Mouse (Mus musculus): ENCODE data around the gene Polr2i.
"Not testable (repeated sequence)": the region's sequence is repeated elsewhere in the genome, so short reads cannot be mapped to it uniquely, and the experiment has no call there.

Gene Polr2i

GRCm38 (mm10) chr7:30231669-30232454 is at the start of gene Polr2i, which contains the start of gene Tbcb:
Gene Polr2i, plus strand, starts transcription at chr7:30231948.
Gene Tbcb, minus strand, starts transcription at chr7:30232272.
- DNase-seq (ENCODE audit: inconsistent age in 2 of 2, low spot score in 1 of 2), result peak; percentile 99

DNA sequence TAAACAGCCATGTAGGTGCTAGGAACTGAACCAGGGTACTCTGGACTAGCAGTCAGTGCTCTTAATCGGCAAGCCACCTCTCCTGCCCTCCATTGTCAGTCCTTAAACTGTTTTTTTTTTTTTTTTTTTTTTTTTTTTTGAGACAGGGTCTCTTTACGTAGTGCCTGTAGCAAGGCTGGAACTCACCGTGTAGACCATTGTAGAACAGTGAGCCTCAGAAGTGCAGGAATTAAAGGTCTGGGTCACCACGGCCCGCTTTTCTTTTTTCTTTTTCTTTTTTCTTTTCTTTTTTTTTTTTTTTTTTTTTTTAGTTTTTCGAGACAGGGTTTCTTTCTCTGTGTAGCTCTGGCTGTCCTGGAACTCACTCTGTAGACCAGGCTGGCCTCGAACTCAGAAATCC is 48.6 kb upstream of the Polr2i start:
- DNase-seq (ENCODE audit: inconsistent age in 2 of 2, low spot score in 1 of 2), result not testable (repeated sequence)

GRCm38 (mm10) chr7:30183879-30184289 is 47.9 kb upstream of the Polr2i start, which contains the start of gene Cox7a1:
Gene Cox7a1, plus strand, starts transcription at chr7:30184144.
- DNase-seq (ENCODE audit: inconsistent age in 2 of 2, low spot score in 1 of 2), result peak; percentile 93 to 98

DNA sequence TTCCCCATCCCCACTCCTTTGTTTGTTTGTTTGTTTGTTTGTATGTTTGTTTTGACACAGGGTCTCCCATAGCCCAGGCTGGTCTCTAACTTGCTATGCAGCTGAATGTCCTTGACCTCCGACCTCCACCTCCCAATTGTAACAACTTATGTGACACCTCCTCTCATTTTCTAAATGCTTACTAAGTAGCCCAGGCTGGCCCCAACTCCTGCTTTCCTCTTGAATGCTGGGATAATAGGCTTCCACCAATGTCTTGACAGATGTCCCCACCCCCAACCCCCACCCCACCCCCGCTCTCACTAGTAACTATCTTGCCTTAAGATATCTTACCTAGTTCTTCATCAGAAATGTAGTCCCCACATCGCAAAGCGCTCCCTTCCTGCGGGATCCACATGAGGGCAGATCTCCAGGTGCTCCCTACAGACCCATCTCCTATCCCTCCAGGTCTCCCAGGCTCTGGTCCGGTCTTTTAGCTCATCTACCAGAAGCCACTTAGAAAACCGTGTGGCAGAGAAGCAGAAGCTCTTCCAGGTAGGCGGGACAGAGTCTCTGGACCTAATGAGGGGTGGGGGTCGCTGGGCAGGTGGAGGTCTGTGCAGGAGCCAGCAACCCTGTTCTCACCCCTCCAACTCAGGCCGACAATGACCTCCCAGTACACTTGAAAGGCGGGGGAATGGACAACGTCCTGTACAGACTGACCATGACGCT is 47.0 kb upstream of the Polr2i start:
- peak in 1 of 2 experiments; percentile 58 for DNase-seq (ENCODE audit: inconsistent age in 2 of 2, low spot score in 1 of 2)

DNA sequence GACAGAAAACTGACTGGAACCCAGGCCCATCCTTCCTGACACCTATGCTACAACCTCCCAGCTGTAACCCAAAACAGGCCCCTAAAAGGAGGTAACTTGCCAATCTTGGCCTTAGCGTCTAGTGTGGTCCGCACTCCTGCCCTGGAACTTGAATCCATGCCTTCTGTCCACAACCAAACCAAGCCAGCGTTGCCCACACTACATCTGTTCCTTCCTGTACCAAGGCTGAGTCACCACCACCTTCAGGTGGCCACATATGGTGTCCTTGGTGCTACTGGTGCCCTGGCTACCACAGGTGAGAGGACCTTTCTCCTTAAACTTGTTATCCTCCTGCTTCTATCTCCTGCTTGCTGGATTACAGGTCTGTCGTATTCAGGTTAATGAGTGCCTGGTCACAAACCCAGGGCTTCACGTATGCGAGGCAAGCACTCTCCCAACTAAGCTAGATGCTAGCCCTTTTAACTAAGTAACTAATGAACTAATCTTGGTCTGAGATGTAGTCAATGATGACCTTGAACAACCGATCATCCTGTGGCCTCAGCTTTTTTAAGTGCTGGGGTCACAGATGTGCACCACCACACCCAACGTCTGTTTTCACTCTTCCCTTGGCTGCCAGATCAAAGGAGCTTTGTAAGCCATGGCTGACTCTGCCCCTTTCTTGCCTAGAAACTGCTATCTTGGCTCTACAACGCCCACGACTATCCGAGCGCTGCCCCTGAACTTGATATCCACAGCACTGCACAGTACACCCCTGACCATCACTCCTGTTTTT is 43.2 kb upstream of the Polr2i start:
- no peak for DNase-seq (ENCODE audit: inconsistent age in 2 of 2, low spot score in 1 of 2)

- DNase-seq (ENCODE audit: inconsistent age in 2 of 2, low spot score in 1 of 2), result no peak
Measured at GRCm38 (mm10) chr7:30189116-30189491, 42.6 kb upstream of the Polr2i start.

- no peak for DNase-seq (ENCODE audit: inconsistent age in 2 of 2, low spot score in 1 of 2)
Measured at GRCm38 (mm10) chr7:30192088-30192487, 39.7 kb upstream of the Polr2i start.

DNA sequence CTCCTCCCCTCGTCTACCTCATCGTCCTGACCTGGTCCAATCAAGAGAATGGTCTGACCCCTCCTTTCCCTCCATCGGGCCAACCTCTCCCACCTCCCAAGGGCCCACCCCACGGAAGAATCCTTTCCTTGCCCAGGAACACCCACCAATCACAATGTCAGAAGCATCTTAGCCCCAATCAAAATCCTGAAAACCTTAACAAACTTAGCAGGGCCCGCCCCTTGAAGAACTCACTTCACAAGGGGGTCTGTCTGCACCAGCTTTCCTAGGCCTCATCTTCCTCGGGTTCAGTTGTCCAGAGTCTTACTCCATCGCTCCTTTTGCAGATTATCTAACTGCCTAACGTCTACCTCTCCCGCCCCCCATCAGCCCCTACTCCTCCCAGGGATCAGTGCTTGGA is 38.7 kb upstream of the Polr2i start:
- DNase-seq (ENCODE audit: inconsistent age in 2 of 2, low spot score in 1 of 2), result no peak

DNA sequence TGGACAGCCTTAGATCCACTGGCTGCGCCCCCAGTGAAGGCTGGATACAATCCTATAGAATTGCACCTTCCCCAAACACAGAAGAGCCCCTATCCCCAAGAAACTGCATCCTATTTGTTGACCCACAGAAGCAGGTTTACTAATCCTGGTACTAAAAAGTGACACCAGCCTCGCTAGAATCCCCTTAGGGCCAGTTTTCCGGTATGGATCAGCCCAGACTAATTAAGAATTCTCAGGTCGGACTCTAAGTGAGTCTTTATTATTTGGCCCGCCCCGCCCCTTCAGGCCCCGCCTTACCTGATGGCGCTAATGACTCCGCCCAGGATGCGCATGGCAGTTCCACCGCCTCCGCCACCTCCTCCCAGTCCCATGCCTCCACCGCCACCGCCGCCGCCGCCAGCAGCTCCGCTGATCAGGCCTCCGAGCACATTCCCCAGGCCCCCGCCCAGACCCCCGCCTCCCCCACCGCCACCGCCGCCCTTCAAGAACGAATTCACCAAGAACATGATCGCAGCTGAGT is 38.1 kb upstream of the Polr2i start:
- DNase-seq (ENCODE audit: inconsistent age in 2 of 2, low spot score in 1 of 2), result peak; percentile 88 to 94

- DNase-seq (ENCODE audit: inconsistent age in 2 of 2, low spot score in 1 of 2), result peak; percentile 56 to 87
Measured at GRCm38 (mm10) chr7:30194101-30194831, 37.5 kb upstream of the Polr2i start.

GRCm38 (mm10) chr7:30194884-30195283 is 36.9 kb upstream of the Polr2i start:
- DNase-seq (ENCODE audit: inconsistent age in 2 of 2, low spot score in 1 of 2), result peak; percentile 97 to 98

- DNase-seq (ENCODE audit: inconsistent age in 2 of 2, low spot score in 1 of 2), result no peak
Measured at GRCm38 (mm10) chr7:30195461-30195860, 36.3 kb upstream of the Polr2i start.

DNA sequence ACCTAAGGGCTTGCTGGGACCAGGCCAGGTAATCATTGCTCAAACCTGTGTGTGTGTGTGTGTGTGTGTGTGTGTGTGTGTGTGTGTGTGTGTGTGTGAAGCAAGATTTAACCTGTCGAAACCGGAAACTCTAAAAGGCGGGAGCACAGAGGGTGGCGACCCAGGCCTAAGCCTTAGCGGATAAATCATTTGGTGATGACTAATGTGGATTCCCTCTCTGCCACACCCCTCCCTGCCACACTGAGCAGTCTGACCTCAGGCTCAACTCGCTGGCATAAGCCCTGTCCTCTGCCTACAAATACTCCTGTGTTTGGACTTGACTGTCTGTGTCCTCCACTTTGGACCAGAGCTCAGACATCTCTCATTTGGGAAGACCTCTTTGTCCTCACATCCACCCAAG is 35.6 kb upstream of the Polr2i start:
- DNase-seq (ENCODE audit: inconsistent age in 2 of 2, low spot score in 1 of 2), result peak; percentile 75 to 84

GRCm38 (mm10) chr7:30197592-30198129 is 34.1 kb upstream of the Polr2i start:
- DNase-seq (ENCODE audit: inconsistent age in 2 of 2, low spot score in 1 of 2), result no peak

DNA sequence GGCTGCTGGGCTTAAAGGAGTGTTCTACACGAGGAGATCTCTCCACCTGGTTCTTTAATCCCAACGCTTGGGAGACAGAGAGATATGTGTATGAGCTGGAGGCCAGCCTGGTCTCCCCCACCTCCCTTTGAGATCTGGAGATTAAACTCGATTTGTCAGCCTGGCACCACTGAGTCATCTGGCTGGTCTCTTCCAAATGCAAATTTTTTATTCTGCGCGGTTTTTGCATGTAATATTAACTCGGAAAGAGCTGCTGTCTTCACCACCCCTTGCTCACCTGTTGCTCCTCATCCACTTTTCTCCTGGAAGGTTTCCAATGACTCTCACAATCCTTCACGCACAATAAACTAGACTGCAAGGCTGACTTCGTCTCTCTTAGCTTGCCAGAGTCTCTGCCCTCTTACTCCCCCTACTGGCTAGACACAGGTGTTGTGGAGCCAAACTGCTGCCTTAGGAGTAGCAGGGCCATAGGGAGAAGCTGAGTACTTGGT is 33.2 kb upstream of the Polr2i start, which contains the start of gene Capns1:
Gene Capns1 (minus strand): TSS at position 331 of the 491 bp plus-strand sequence.
- DNase-seq (ENCODE audit: inconsistent age in 2 of 2, low spot score in 1 of 2), result peak; percentile 70 to 91

DNA sequence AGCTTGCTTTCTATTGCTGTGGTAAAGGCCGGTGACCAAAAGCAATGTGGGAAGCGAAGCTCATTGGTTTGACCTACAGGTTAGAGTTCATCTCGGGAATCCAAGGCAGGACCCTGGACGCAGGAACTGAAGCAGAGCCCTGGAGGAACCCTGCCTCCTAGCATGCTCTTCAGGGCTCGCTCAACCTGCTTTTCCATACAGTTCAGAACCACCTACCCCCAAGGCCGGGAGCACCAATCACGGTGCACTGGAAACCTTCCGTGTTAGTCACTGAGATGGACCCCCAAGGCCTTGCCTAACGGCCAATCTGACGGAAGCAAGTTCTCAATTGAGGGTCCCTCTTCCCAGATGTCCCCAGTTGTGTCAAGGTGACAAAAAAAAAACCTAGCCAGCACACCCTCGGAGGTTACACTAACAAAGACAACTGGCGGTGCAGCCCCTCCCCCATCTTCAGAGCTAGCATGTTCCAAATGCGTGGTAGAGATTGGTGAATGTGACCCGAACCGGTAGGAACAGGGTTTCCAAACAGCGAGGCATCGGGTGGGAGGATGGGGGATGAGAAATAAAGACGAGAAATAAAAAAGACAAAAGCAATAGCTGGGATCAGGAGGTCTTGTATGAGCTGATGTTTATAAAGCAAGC is 32.1 kb upstream of the Polr2i start:
- DNase-seq (ENCODE audit: inconsistent age in 2 of 2, low spot score in 1 of 2), result no peak

DNA sequence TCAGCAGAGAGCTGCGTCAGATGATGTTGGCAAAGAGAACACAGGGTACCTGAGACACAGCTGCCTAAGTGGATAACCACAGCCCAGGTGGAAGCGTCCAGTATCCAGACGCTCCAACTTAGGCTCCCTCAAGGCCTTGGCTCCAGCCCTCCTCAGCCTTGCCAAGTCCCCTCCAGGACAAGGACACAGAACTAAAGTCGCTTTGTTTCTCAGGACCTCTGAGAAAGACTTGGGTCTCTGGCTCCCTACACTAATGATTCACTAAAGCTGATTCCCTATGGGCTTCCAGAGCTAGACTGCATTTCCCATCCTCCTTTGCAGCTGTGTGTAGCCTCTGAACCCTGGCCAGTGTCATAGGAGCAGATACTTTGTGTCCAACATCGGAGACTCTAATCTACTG is 31.5 kb upstream of the Polr2i start:
- DNase-seq (ENCODE audit: inconsistent age in 2 of 2, low spot score in 1 of 2), result peak in 1 of 2 experiments; percentile 69

- DNase-seq (ENCODE audit: inconsistent age in 2 of 2, low spot score in 1 of 2), result not testable (repeated sequence)
Measured at GRCm38 (mm10) chr7:30200661-30201060, 31.1 kb upstream of the Polr2i start.

GRCm38 (mm10) chr7:30202895-30203690 is 28.7 kb upstream of the Polr2i start:
- peak; percentile 79 to 89 for DNase-seq (ENCODE audit: inconsistent age in 2 of 2, low spot score in 1 of 2)
